ENCODE assay signal across 9 mouse cellular contexts in the genomic region with DNA sequence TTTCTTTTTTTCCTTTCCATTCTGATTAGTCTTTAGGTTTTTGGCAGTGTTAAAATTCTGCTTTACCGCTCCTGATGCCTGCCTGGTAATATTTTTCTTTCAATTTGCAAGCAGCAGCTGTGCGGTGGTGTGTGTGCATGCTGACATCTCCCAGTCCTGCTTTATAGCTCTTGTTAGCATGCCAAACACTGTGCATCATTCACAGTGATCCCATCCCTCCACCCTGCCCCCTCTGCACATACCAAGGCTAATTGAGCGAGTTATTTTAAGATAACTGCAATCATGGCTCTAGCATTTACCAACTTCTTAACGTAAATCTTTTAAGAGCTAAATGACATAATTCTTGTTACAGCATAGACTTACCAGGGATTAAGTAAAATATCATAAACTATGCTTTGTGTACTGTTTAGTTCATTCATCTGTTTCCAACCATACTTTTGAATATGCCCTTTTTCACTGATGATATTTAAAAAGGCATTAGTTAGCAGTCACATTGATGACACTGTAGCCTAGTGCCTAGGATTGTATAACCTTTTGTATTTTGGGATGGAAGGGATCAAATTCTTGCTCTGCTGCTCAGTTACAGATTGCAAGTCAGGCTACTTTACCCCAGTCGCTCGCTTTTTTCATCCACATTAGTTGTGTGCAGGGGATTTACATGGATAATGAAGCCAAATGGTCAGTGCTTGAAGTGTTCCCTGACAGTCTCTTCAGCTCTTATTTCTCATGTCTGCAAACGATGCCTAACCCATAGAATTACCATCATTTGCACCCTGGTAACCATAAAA.
DNase-seq lines count a peak whose midpoint lies in the region; ATAC-seq lines count a peak whose summit lies in the region.
"Had no signal": no experiment of that assay in that cellular context is flagged by ENCODE, and none has a peak within 500 bp of the region (broad histone marks: within the 10 kb centered on the region; RNA-seq: fewer than 3 reads in every experiment).

No protein-coding gene starts in this region.

- ATAC-seq in hindbrain, embryonic 11.5 days (ENCODE audit: low FRiP score): peak; percentile 71; the same call in 1 of the 2 replicates
- ATAC-seq in hindbrain, embryonic 12.5 days (ENCODE audit: low FRiP score): peak; percentile 83

- no peak overlapping the region for H3K4me3 ChIP-seq in hindbrain, embryonic 11.5 days (ENCODE audit: low read depth, low read length)
- H3K4me3 ChIP-seq in hindbrain, embryonic 10.5 days: no peak overlapping the region
- H3K4me3 ChIP-seq in hindbrain, embryonic 12.5 days: no peak overlapping the region
- H3K4me3 ChIP-seq: limb, embryonic 15.5 days had no signal

- H3K36me3 ChIP-seq in hindbrain, embryonic 11.5 days (ENCODE audit: control insufficient read depth, insufficient read depth, low read length): no peaks in the 10 kb centered on the region
- no peaks in the 10 kb centered on the region for H3K36me3 ChIP-seq in hindbrain, embryonic 10.5 days
- no peaks in the 10 kb centered on the region for H3K36me3 ChIP-seq in hindbrain, embryonic 12.5 days
- H3K36me3 ChIP-seq: limb, embryonic 15.5 days had no signal

- H3K27ac ChIP-seq in hindbrain, embryonic 11.5 days (ENCODE audit: low read depth, low read length): no peak overlapping the region
- H3K27ac ChIP-seq in hindbrain, embryonic 10.5 days: no peak overlapping the region
- H3K27ac ChIP-seq in hindbrain, embryonic 12.5 days: no peak overlapping the region
- H3K27ac ChIP-seq: limb, embryonic 15.5 days had no signal

- H3K27me3 ChIP-seq in hindbrain, embryonic 11.5 days (ENCODE audit: control insufficient read depth, insufficient read depth, low read length): no peaks in the 10 kb centered on the region
- H3K27me3 ChIP-seq in hindbrain, embryonic 10.5 days (ENCODE audit: insufficient read depth, poor library complexity, severe bottlenecking): no peaks in the 10 kb centered on the region
- H3K27me3 ChIP-seq in hindbrain, embryonic 12.5 days: no peaks in the 10 kb centered on the region
- H3K27me3 ChIP-seq: limb, embryonic 15.5 days had no signal

- no peak for DNase-seq in hindbrain, embryonic 11.5 days (ENCODE audit: low spot score)
- DNase-seq in hindbrain, embryonic 10.5 days (ENCODE audit: low spot score): no peak
- DNase-seq in layer of hippocampus, postnatal 10 days (ENCODE audit: low spot score in 2 of 2): peak; percentile 7 to 16
- peak; percentile 57 to 60 for DNase-seq in right cerebral cortex, adult 2 months (ENCODE audit: low spot score in 2 of 2)
- DNase-seq in gastrocnemius, adult 18-20 months (ENCODE audit: low spot score): no peak
- no peak for DNase-seq in spleen, adult 18-20 months
- DNase-seq in cerebellum, postnatal 4 days (ENCODE audit: low spot score in 2 of 2): no peak

- WGBS in hindbrain, embryonic 11.5 days: 76% methylated on average over 7 of the region's 7 CpGs
- 76% methylated on average over 7 of the region's 7 CpGs for WGBS in hindbrain, embryonic 10.5 days
- WGBS in hindbrain, embryonic 12.5 days: 62% methylated on average over 7 of the region's 7 CpGs

- H3K4me2 ChIP-seq in hindbrain, embryonic 11.5 days (replicated peaks; ENCODE audit: low read depth, low read length): no peak overlapping the region
- no peak overlapping the region for H3K4me2 ChIP-seq in hindbrain, embryonic 12.5 days (replicated peaks)
- H3K4me2 ChIP-seq: limb, embryonic 15.5 days had no signal

- no peak overlapping the region for H3K9ac ChIP-seq in hindbrain, embryonic 11.5 days (ENCODE audit: low read depth, low read length)
- no peak overlapping the region for H3K9ac ChIP-seq in hindbrain, embryonic 12.5 days
- H3K9ac ChIP-seq: limb, embryonic 15.5 days had no signal

- no peaks in the 10 kb centered on the region for H3K4me1 ChIP-seq in hindbrain, embryonic 11.5 days (replicated peaks; ENCODE audit: control insufficient read depth, insufficient read depth, low read length)
- peaks cover 3% of the 10 kb centered on the region; the same call in 1 of the 2 replicates for H3K4me1 ChIP-seq in hindbrain, embryonic 10.5 days (replicated peaks)
- H3K4me1 ChIP-seq in hindbrain, embryonic 12.5 days: no peaks in the 10 kb centered on the region; the same call in 1 of the 2 replicates
- H3K4me1 ChIP-seq: limb, embryonic 15.5 days had no signal

- no peaks in the 10 kb centered on the region for H3K9me3 ChIP-seq in hindbrain, embryonic 11.5 days (ENCODE audit: control insufficient read depth, low read length)
- no peaks in the 10 kb centered on the region for H3K9me3 ChIP-seq in hindbrain, embryonic 10.5 days
- no peaks in the 10 kb centered on the region for H3K9me3 ChIP-seq in hindbrain, embryonic 12.5 days (replicated peaks)
- H3K9me3 ChIP-seq: limb, embryonic 15.5 days had no signal

Comparison
In these comparisons a context has a peak if more than half of its experiments do, and no peak if none do; other contexts are left out.
1. DNase-seq: peak in layer of hippocampus, postnatal 10 days (2 of 2) and right cerebral cortex, adult 2 months (2 of 2); none in hindbrain, embryonic 11.5 days (single experiment), hindbrain, embryonic 10.5 days (single experiment), gastrocnemius, adult 18-20 months (single experiment), spleen, adult 18-20 months (0 of 2) and cerebellum, postnatal 4 days (0 of 2).